Mouse (Mus musculus) adrenal gland, postnatal 4 days (tissue): ENCODE results near the gene Tcf25. TPM values are rescaled to one million over a fixed set of nuclear protein-coding genes. Genes with fewer than 3 reads are reported as not detected.

Experiments
- total RNA-seq, 2 experiments: library from RNA; stranded (reverse); gene quantifications; 2 replicates each; pipeline ENCODE4 v1.2.3; 2021

Tcf25 gene
- total RNA-seq, 2 experiments from 2014 or later, result 221 to 224 TPM

Other genes starting within 250 kb of the Tcf25 start
- gene Sult5a1, start 215.4 kb upstream of the Tcf25 start, total RNA-seq, result 10 to 100 TPM; 14.6 to 16.6 TPM
- gene Dpep1, start 187.5 kb upstream of the Tcf25 start, total RNA-seq, result 10 to 100 TPM; 16.8 to 29.2 TPM
- gene Chmp1a, start 161.0 kb upstream of the Tcf25 start, total RNA-seq, result 100 to 1,000 TPM in 1 of 2 experiments, 10 to 100 TPM in 1; 97.3 to 105 TPM
- gene Spata33, start 160.9 kb upstream of the Tcf25 start, total RNA-seq, result 1 to 10 TPM; 4.0 to 4.5 TPM
- 10 to 100 TPM; 79.6 to 82.6 TPM for gene Cdk10, start 148.9 kb upstream of the Tcf25 start, total RNA-seq
- gene Spata2l, start 137.5 kb upstream of the Tcf25 start, total RNA-seq, result 10 to 100 TPM; 11.6 to 11.9 TPM
- 10 to 100 TPM; 28.3 to 30.1 TPM for gene Zfp276, start 119.6 kb upstream of the Tcf25 start, total RNA-seq
- gene Vps9d1, start 119.4 kb upstream of the Tcf25 start, total RNA-seq, result 10 to 100 TPM; 33.8 to 46.6 TPM
- 10 to 100 TPM; 18.8 to 24.0 TPM for gene Fanca, start 55.2 kb upstream of the Tcf25 start, total RNA-seq
- 1 to 10 TPM; 3.6 to 4.0 TPM for gene Spire2, start 41.0 kb upstream of the Tcf25 start, total RNA-seq
- gene Mc1r, start 33.4 kb downstream of the Tcf25 start, total RNA-seq, result under 1 TPM in 1 of 2 experiments, not detected in 1; 0.14 TPM
- 100 to 1,000 TPM in 1 of 2 experiments, 10 to 100 TPM in 1; 59.5 to 102 TPM for gene Tubb3, start 37.7 kb downstream of the Tcf25 start, total RNA-seq
- 10 to 100 TPM; 40.2 to 40.5 TPM for gene Def8, start 49.8 kb downstream of the Tcf25 start, total RNA-seq
- gene Afg3l1, start 104.2 kb downstream of the Tcf25 start, total RNA-seq, result 10 to 100 TPM; 59.9 to 61.8 TPM
- gene Dbndd1, start 141.7 kb downstream of the Tcf25 start, total RNA-seq, result 1 to 10 TPM; 1.2 to 1.4 TPM
- gene Gas8, start 145.1 kb downstream of the Tcf25 start, total RNA-seq, result 10 to 100 TPM; 18.6 to 23.3 TPM